Mouse (Mus musculus): ENCODE measurements at regions not wholly inside any gene's neighbourhood (a gene's known extent, or its start where the extent isn't known, plus 50 kb on each side); places are given as distances from the start of the nearest gene placed in this dataset.
A peak's percentile ranks its signal among the peaks of the same experiment; 100 is the strongest.

- peak in 1 of 2 experiments; percentile 15 for DNase-seq (ENCODE audit: low spot score in 2 of 2)
These were observed 396.6 kb upstream of the Fbxo33 start for GRCm38 (mm10) chr12:59616075-59616474.

- DNase-seq (ENCODE audit: low spot score in 2 of 2) = no peak
These were observed 380.3 kb upstream of the Fbxo33 start for GRCm38 (mm10) chr12:59599785-59600184.

- no peak for DNase-seq (ENCODE audit: low spot score in 2 of 2)
These were observed 369.8 kb upstream of the Fbxo33 start for GRCm38 (mm10) chr12:59589354-59589753.

DNA sequence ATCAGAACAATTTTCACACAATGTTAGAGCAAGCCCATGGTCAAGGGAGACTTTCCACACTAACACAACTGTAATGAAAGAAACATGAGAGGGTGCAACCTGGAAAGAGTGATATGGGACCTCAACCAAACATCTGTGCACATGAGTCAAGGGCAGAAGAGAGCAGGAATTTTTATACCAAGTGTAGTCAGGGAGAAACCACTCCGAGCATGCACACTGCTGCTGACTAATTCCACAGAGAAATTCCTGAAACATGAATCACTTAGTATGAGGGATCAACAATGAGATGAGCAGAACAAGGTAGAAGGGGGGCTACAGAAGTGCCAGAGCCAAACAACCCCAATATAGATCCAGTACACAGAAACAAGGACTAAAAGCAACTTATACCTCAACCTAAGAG is 363.1 kb upstream of the Fbxo33 start:
- DNase-seq (ENCODE audit: low spot score in 2 of 2) = no peak

DNA sequence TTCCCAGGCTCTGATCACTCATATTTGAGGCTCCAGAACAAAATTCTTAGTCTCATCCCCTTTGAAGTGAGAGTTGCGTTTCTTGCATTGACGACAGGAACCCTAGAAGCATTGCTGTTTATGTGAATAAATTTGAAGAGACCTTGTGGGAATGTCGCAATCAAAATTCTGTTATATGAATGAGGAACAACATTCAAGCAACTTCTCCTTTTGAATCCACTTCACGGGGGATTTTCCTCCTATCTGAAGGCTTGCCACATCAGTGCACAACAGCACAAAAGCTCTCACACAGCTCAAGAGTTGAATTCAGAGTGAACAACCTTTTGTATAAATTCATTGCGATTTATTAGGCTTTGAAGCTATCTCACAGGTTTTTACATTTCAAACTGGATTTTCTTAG is 360.2 kb upstream of the Fbxo33 start:
- DNase-seq (ENCODE audit: low spot score in 2 of 2) = no peak

- DNase-seq (ENCODE audit: low spot score in 2 of 2) = no peak
These were observed 344.4 kb upstream of the Fbxo33 start for GRCm38 (mm10) chr12:59563960-59564359.

GRCm38 (mm10) chr12:59539788-59540187 is 320.3 kb upstream of the Fbxo33 start:
- DNase-seq (ENCODE audit: low spot score in 2 of 2) = peak in 1 of 2 experiments; percentile 26

GRCm38 (mm10) chr12:59530521-59530920 is 311.0 kb upstream of the Fbxo33 start:
- no peak for DNase-seq (ENCODE audit: low spot score in 2 of 2)

DNA sequence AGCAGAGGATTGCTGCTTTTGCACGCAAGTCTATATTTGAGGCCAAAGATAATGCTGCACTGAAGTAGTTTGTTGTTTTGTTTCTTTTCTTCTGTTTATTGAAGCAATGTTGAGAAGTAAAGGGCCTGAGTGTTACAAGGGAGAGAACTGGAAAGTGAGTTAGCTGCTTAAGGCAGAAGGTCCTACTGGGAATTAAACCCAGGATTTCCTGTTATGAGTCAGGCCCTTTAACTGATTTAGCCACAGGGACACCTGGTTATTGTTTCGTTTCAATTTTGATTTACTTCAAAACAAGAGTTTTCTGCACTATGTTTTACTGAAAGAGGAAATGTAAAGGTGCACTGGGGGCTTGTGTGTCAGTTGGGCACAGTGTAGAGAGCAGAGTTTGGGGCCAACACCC is 303.8 kb upstream of the Fbxo33 start:
- no peak for DNase-seq (ENCODE audit: low spot score in 2 of 2)

DNA sequence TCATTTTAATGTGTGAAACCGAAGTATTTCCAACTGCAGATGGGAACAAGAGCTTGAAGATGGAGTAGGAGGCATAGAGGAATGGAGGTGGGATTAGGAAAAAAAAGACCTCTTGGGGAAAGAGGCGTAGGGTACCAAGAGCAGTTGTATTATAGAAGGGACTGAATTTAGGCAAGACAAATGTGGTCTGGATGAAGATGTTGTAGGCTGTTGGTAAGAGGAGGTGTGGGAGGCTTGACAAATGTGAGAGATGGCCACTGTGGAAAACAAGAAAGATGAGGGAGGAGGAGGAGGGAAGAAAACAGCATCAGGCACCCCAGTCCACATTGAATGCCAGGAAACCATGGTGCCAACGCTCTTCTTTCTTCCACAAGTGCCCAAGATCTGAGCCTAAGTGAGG is 302.4 kb upstream of the Fbxo33 start:
- peak in 1 of 2 experiments; percentile 33 for DNase-seq (ENCODE audit: low spot score in 2 of 2)

DNA sequence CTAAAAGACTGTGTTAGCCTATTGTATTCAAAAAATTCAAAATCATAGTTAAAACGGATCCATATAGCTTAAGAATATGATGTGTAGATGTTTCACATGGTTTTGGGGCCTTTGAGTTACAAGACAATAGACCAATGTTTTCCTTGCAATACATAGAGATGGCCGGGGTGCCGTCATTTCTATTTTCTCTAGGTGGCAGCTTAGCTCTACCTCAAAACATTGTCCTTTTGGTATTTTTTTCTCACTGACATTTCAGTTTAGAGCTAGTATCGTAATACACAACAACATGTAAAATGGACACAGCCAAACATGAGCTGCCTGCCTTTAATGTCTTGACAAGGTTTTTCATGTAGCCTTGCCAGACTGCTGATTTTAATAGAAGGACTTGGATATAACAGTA is 290.3 kb upstream of the Fbxo33 start:
- peak in 1 of 2 experiments; percentile 22 for DNase-seq (ENCODE audit: low spot score in 2 of 2)

DNA sequence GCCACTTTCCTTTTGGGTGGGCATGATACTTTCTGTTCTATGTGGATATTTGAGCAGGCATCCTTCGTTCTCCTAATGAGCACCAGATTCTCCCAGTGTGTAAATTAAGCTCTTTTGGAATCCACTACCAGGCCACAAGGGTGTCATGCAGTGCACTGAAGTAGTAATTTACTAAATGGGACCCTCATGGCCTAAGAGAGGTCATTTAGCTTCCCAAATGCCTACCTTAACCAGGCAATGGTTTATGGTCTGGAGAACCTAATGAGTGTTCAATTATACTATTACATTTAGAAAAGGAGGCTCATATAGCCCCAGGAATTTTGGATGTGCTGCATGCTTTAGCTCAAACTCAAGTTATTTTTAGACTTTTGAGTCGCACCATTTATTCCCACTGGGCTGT is 289.6 kb upstream of the Fbxo33 start:
- DNase-seq (ENCODE audit: low spot score in 2 of 2) = no peak

DNA sequence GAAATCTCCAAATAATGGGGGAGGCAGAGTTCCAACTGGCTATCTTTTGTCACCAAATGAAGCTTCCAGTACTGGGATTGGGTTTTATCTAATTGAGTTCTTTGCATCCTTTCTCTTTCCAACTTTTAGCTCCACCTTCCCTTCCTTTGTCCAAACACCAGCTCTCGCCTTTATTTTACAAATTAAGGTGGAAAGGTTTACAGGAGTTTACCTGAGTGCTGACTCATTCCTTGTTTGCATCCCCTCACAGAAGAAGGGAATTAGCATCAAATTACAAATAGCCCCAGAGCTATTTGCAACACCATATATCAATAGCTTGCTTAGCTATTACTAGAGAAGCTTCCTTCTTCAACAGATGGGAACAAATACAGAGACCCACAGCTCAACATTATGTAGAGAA is 287.9 kb upstream of the Fbxo33 start:
- DNase-seq (ENCODE audit: low spot score in 2 of 2) = no peak

DNA sequence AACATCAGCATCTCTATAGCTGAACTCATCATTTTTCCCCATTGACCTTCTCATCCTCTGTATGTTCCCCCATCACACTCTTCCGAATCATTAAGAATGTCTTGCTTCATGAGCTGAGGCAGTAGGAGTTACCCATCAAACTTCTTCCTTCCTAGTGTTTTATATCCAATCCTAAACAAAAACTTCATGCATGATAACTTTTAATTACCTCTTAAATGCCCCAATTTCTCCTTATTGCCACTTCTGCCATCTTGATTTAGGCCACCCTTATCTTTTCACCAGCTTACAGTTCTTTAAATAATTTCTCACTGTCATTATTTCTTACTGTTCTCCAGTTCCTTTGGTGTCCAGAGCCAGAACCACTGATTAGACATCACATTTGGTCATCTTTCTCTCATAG is 277.9 kb upstream of the Fbxo33 start:
- DNase-seq (ENCODE audit: low spot score in 2 of 2) = no peak

DNA sequence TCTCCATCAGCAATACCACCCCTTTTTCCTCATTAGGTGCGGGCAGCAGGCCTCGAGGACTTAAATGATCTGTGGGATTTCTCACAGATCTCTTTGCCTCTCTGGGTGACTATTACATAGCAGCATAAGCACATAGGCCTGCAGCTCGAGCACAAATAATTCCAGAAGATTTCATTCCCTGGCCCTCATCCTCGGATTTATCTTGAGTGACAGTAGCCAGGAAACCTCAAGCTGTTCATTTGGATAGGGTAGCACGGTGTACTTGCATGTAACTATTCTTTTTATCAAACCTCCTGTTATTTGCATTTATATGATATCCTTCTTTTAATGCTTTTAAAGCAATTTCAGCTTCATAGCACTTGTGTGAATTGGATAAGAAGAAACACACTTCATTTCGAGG is 268.5 kb upstream of the Fbxo33 start:
- no peak for DNase-seq (ENCODE audit: low spot score in 2 of 2)

GRCm38 (mm10) chr12:59487507-59487906 is 268.0 kb upstream of the Fbxo33 start:
- DNase-seq (ENCODE audit: low spot score in 2 of 2) = no peak

DNA sequence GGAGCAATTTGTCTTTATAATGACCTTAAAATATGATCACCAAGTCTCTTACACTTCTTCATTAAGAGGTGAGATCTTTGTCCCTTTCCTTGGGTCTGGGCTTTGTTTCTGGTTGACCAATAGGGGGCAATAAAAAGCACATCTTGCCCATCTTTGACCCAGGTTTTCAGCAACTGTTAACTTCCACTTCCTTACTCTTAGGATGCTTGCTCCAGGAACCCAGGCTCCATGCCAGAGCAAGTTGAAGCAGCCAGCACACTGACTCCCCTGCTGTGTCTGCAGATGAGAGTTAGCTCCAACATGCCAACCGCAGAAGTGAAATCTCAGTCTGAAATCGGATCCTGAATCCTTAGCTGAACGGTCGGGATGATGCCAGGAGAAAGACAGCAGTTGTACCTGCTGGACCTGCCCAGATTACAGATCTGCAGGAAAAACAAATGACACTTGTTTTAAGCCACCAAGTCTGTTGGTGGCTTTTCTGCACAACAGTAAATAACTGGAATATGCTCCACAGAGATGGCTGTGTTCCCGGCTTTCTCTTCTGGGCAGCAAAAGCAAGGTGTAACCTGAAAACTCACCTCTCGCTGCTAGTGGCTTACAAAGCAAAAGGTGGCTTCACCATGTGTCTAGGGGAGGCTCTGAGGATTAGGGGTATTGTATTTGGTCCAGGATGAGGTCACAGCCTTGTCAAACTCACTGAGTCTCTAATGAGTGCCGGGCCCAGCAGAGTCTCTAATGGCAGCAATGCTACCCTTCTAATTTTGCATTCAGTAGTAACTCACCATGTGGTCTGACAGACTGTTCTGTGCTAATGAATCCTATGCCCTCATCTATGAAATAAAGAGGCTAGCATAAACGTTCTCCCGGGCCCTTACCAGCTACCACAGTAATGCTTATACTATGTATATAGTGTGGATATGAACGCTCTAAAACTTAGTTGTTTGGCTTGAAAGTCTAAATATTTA is 241.8 kb upstream of the Fbxo33 start:
- no peak for DNase-seq (ENCODE audit: low spot score in 2 of 2)

GRCm38 (mm10) chr12:59456175-59456851 is 236.8 kb upstream of the Fbxo33 start:
- DNase-seq (ENCODE audit: low spot score in 2 of 2) = no peak

GRCm38 (mm10) chr12:59415051-59415450 is 195.5 kb upstream of the Fbxo33 start:
- DNase-seq (ENCODE audit: low spot score in 2 of 2) = peak in 1 of 2 experiments; percentile 62

GRCm38 (mm10) chr12:59411491-59411890 is 192.0 kb upstream of the Fbxo33 start:
- no peak for DNase-seq (ENCODE audit: low spot score in 2 of 2)

DNA sequence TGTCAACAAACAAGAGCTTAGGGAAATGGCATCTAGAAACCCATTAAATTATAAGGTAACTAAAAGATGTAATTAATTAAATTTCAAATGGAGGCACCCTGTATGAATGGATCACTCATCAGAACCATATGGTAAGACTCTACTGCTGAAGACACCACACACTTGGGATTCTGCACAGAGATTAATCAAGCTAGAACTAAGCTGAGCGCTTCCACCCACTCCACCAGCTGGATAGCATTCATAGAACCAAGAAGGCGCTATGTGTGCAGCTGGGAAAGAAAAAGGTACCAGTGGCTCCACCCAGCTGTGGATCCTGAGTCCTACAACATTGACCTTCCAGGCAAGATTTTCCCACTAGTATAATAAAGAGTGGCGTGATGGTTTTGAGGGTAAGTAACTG is 171.6 kb upstream of the Fbxo33 start:
- no peak for DNase-seq (ENCODE audit: low spot score in 2 of 2)

- peak in 1 of 2 experiments; percentile 15 for DNase-seq (ENCODE audit: low spot score in 2 of 2)
These were observed 163.3 kb upstream of the Fbxo33 start for GRCm38 (mm10) chr12:59382812-59383211.

- DNase-seq (ENCODE audit: low spot score in 2 of 2) = no peak
These were observed 122.1 kb upstream of the Fbxo33 start for GRCm38 (mm10) chr12:59341586-59341985.
